Mouse (Mus musculus) layer of hippocampus, adult 8-10 months (tissue): ENCODE measurements around the gene Tgfbr3l. TPM values are rescaled to one million over a fixed set of nuclear protein-coding genes. Genes with fewer than 3 reads are reported as not detected.
"Not testable (repeated sequence)": the region's sequence is repeated elsewhere in the genome, so short reads cannot be mapped to it uniquely, and the experiment has no call there.

Experiments
- DNase-seq, 2 experiments: peaks; one replicate each; pipeline ENCODE4 v3.0.0; 2022; ENCODE audit warnings: low spot score in 2 of 2
- total RNA-seq, 4 experiments: library from RNA; stranded (reverse); gene quantifications; 2 replicates each; pipeline ENCODE4 v1.2.4; 2022

Tgfbr3l gene
- total RNA-seq, 4 experiments from 2014 or later, result 12.8 to 19.2 (median 16.5) TPM

DNA sequence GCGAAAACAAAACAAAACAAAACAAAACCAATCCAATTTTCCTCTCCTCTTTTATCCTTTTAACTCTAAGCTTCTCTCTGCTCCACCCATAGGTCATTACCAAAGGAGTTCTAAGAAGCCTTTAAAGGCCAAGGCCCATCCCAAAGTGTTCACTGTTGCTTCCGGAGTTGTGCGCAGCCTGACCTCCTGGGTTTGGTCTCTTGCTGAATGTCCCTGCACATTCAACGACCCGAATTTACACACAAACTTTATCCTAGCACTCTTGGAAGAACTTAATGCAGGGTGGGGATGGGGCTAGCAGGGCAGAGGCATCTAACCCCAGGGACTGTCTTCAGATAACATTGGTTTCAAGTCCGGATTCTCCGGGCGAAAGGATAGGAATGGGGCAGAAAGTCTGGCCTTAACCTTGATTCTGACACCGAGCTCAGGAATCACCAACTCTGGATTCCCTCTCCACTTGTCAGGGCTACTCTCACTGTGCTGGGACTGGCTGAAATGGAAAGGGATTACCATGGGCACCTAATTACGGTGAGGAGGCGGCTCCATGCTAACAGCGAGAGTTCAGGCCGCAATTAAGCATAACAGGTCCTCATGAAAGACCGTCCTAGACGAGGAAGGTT, 10.1 kb upstream of the Tgfbr3l start:
- peak in 1 of 2 experiments; percentile 25 for DNase-seq

DNA sequence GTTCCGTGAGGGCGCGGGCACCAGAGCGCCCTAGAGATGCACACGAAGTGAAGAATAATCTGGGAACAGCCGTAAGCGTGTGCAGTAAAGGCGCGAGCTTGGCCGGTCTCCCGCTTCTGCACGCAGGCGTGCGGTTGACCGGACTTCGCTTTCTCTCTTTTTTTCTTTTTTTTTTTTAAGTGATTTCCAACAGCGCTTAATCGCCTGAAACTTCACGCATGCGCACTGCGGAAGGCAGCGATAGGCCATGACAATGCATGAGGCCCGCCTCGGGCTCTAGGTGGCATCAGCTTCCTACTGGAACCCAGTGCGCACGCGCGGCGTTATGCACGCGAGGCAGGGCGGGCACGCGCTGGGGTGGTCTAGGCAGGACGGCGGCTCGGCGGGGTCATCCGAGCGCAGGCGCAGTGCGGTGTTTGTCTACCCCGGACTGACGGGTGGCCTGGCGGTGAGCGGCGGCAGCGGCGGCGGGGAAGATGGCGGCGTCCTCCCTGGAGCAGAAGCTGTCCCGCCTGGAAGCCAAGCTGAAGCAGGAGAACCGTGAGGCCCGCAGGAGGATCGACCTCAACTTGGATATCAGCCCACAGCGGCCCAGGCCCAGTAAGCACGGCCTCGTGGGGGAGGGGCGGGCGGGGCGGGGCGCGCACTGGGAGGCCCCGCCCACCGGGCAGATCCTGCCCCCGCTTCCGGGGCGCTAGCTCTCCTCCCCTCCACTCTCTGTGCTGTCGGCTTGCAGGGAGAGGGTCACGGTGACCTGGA, 9.4 kb upstream of the Tgfbr3l start, which contains the start of the genes Map2k7 and Gm49320:
Gene Map2k7 (plus strand): TSS at position 307 of the 759 bp plus-strand sequence.
Gene Gm49320 (plus strand): TSS at position 432 of the 759 bp plus-strand sequence.
- DNase-seq, result peak; percentile 100

DNA sequence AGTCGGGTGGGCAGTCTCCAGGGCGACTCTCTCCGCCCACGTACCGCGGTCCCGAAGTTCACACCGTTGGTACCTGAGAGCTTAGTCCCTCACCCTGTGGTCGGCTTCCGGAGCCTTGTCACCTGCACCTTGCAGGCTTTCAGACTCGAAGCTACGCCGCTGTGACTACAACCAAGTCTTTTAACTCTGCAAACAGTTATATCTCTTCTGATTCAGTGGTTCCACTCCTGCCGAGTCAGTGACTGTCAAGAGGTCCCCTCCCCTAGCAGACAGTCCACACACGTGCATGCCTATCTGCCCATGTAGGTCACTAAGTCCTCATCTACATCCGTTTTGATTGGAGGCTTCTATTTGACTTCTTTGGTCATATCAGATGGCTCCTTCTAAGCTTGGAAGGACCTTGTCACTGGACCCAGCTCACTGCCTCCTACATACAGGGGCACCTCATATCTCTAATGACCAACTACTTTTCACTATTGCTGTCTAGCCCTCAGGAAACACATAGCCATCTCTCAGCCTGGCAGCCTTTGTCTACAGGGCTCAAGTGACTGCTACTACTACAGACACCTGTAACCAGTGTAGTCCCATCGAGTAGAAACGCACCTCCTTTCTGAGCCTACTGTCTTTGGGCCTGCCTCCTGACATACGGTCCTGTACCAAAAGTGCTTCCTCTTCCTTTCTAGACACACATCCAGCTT, 8.7 kb upstream of the Tgfbr3l start:
- DNase-seq, result no peak

DNA sequence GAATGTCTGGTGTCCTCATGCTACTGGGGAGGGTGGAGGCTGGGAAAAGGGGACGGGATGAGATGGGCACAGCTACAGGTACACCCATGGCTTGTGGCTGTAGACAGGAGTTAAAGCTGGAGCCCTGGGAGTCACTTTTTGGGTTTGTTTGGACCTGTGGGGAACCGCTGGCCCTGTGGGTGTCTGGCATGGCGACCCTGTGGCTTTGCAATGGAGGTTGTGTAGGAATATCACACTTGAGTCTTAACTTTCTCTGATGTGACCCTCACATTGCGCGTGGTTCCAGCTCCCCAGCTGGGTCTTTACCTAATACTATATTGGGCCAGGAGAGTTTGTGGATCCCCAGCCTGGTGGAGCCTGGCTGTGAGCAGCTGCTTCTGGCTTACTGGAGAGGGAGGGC, 3.0 kb upstream of the Tgfbr3l start:
- no peak for DNase-seq

DNA sequence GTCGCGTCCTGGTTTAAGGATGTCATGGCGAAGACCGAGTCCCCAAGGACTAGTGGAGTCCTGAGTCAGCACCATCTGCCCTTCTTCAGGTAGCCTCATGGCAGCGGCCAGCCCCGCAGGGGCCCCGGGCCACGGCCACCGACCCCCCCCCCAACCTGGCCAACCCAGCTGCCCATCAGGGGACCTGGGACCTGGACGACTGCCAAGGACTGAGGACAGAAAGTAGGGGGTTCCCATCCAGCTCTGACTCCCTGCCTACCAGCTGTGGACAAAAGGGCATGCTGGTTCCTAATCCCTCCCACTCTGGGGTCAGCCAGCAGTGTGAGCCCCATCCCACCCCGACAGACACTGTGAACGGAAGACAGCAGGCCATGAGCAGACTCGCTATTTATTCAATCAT, 2.3 kb upstream of the Tgfbr3l start:
- no peak for DNase-seq

DNA sequence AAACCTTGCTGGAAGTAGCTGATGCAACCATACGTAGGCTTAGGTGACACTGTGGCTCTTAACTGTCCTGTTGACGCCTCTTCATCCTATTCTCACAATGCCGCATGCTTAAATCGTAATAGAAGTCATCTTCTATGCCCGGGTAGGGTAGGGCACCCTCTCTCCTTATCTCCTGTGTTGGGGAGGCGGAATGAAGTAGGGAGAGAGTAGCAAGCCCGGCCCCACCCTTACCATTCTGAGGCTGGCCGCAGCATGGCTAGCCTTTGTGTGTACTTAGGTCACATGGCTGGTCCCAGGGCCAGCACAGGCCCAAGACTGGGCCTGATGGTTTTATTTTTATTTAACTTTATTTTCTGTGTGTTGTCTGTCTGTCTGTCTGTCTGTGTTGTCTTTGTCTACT, 773 bp upstream of the Tgfbr3l start:
- DNase-seq, result no peak

DNA sequence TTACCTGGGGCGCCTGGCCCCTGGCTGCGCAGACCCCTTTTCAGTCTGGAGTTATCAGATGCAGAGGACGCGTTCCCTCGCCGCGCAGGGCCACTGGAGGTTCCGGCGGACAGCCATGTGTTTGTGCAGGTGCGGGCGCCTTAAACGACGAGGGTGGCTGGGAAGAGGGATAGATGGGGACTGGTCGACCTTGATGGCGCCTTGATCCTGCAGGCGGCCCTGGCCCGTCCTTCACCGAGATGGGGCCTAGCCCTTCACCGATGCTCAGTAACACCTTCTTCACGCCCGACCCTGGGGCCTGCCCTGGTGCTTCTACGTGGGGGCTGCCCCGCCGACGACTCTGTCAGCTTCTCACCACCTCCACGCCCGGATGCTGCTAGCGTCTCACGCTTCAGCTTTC, 1.2 kb downstream of the Tgfbr3l start:
- DNase-seq, result no peak

DNA sequence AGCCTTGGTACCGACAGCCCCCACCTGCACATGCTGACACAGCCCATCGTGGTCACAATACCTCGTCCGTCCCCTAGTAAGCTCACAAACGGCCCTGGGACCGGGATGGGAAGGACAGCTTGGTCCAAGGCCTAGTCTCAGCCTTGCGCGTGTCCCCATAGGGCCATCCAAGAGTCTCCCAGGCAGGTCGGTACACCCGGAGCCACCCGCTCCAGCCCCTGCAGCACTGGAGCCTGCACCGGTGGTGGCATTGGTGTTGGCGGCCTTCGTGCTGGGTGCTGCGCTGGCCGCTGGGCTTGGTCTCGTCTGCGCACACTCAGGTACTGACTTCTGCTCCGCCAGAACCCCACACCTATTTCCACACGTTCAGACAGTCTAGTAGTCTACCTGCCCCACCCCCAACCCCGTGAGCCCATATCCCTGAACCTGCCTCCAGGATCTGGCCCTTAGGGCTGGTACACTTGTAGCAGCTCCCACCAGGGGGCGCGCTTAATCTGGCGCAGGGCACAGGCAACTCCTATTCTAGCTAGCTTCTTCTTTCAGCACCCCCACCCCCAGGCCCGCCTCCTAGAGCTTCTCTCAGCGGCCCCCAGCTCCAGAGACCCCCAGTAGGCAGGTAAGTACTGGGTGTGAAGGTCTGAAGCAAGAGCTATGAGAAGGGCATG, 2.4 kb downstream of the Tgfbr3l start:
- DNase-seq, result peak; percentile 79 to 85

DNA sequence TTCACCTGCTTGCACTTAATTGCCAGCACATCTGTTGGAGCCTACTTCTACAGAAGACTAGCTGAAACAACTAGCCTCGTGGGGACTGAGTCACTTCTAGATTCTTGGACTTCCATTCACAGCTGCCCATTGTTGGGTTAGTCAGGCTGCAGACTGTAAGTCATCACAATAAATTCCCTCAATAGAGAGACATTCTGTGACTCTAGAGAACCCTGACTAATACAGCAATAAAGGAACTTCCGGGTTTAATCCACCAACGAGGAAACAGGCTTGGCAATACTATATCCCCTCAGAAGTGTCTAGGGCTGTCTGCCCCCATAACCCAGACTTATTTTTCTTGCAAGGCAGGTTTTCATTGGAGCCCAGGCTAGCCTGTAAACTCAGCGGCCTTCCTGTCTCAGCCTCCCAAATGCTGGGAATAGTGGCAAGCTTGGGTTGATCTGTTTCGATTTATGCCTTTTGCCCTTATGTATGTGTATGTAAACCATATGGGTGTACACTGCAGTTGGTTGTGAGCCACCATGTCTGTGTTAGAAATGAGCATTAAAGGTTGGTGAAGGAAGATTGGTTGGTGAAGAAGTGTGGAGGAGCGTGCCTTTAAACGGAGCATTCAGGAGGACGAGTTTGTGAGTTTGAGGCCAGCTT, 4.2 kb downstream of the Tgfbr3l start:
- DNase-seq, result no peak

DNA sequence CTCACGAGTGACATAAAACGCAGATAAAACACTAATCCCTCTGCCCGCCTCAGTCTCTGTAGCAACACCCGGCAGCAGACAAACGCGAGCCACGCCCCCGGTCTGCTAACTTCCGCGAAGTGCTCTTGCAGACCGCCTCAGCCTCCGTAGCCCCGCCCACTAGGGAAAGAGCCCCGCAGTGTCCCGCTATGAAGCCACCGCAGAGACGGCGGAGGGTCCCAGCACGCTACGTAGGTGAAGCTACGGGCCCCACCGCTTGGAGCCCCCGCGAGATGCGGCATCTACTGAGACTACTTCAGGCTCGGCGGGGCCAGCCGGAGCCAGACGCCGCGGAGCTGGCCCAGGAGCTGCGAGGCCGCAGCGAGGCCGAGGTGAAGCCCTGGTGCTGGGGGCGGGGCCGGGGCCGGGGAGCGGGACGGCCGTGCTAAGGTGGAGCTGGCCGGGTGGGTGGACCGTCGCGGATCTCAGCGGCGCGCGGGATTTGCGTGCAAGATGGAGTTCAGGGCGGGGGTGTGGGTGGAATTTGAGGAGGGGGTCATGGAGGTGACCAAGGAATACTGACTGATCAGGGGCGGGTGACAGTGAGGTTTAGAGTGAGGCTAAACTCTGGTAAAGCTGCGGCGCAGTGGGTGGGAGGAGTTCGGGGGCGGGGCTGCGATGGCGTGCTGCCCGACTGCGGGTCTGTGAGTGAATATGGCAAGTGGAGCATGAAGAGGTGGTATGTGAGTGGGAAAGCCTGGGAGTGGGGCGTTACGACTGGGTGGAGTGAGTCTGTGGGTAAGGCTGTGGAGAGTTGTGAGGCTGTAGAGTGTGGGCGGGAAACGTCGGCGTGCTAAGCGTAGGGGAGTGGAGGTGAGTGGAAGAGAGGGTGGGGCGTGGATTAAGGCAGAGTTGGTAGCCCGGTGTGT, 5.2 kb downstream of the Tgfbr3l start, which contains the start of gene Snapc2:
Gene Snapc2 (plus strand): TSS at position 147 of the 908 bp plus-strand sequence.
- peak; percentile 91 to 92 for DNase-seq

DNA sequence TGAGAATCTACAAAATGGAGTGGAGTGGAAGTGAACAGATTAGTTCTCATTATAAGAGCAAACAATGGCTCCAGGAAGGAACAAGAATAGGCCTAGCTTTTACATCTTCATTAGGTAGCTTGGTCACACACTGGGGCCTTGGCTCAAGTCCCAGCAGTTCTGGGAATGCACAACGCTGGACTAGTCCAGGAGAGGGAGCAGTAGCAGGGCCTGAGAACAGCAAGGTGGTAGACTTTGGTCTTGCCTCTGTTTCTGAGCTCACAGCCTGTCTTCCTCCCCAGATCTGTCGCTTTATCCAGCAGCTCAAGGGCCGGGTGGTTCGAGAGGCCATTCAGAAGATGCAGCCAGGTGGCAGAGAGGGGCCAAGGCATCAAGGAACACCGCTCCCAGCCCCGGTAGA, 6.0 kb downstream of the Tgfbr3l start:
- DNase-seq, result peak in 1 of 2 experiments; percentile 67

DNA sequence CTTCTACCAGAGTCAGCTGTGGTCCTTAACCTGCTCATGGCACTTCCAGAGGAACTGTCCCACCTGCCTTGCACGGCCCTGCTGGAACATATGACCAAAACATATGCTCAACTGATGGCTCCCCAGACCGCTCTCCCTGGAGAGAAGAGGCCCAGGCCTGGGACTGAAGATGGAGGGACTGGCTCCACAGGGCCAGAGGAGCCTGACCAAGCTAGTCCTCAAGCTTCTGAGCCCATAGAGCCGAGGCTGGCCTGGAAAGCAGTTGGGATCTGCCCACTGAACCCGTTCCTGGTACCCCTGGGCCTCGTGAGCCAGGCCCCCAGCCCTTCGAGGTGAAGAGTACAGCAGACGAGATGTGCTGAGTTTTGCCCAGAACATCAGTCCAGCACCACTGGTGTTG, 7.5 kb downstream of the Tgfbr3l start:
- DNase-seq, result not testable (repeated sequence)

DNA sequence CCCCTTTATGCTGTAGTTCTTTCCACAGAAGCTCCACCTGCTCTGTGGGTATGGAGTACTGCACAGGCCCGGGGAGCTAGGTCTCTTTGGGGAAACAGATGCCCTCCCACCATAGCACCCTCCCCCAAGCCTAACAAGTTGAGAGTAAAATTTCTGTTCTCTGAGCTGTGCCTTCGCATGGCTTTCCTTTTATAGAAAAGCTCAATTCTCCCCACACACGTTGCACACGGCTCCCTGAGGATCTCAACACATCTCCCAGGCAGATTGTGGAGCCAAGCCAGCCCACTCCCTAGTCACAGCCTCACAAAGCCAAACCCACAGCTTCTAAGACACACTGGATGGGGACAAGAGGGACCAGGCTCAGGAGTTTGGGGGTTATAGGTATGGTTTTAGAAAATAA, 8.9 kb downstream of the Tgfbr3l start:
- DNase-seq, result peak; percentile 89 to 90

DNA sequence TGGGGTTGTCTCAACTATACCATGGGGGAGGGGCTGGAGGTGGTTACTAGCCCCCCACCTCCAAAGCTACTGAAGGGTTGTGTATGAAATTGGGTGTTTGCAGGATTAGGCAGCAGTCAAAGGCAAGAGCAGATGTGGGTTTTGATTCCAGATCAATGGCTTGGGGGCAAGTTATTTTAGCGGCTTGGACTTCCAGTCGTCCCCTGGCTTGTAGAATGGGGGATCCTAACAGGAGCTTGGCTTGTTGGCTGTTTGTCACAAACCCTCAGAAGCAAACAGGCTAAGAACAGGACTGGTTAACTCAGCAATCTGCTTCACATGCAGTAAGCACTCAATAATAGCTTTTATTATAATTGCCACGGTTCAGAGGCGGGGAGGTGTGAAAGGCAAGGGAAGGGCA, 9.3 kb downstream of the Tgfbr3l start:
- DNase-seq, result peak in 1 of 2 experiments; percentile 25

DNA sequence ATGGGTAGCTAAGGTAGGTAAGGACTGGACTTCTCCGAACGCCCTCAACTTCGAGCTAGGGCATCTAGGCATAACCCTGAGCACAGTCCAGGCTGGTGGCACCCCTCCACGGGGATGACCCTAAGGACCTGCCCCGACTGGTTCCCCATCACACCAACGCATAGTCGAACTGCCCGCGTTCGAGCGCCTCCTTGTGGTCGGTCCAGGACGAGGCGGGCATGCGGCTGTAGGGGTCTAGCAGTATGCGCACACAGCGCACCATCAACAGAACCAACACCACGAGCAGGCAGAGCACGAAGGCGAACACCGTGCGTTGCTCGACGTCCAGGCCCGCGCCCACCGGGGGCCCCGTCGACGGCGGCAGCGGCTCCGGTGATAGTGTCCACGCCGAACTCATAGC, 10.2 kb downstream of the Tgfbr3l start:
- peak; percentile 83 for DNase-seq

DNA sequence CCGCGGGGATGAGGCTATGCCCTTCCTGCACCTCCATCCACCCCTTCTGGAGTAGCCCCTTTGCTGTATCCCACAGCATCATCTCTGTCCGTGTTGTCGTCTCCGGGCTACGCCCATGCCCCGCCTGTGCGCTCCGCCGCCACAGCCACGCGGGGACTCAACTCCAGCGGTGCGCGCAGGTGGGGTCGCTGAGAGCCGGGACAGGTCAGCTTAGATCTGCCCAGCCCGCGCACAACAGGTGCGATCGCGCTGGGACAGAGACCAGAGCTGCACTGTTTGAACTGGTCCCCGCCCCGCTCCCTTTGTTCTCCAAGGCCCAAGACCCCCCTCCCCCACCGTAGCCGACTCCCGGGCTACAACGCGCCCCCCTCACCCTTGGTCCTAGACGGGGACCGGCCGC, 10.7 kb downstream of the Tgfbr3l start:
- DNase-seq, result peak in 1 of 2 experiments; percentile 59

DNA sequence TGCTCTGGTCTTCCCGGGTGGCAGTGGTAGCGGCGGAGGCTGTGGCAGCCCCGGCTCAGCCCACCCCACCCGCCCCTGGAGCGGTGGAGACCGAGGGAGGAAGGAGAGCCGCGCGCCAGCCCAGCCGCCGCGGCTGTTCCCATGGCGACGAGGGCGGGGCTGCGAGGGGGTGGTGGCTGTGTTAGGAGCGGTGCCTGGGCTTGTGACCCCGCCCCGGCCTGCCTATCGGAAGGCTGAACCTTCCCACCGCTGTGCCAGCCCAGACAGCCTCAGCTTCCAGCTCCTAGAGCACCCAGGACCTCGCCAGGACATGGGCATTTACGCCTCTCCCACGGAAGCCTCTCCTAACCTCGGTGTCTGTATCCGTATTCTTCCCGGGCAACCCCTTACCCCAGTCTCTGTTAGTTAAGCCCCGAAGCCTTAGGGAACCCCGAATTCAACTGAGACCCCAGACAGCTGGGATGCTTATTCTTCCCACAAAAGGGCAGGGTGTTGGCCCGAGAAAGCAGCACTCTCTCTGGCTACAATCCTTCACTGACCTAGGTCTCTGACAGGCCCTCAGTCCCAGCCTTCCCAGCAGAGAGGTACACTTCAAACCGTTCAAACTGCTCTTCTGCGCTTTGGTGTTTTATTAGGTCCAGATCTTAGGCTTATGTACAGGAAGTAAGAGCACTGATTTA, 11.3 kb downstream of the Tgfbr3l start, which contains the start of gene Ctxn1:
Gene Ctxn1 (minus strand): TSS at position 150 of the 680 bp plus-strand sequence.
- peak; percentile 88 to 89 for DNase-seq

DNA sequence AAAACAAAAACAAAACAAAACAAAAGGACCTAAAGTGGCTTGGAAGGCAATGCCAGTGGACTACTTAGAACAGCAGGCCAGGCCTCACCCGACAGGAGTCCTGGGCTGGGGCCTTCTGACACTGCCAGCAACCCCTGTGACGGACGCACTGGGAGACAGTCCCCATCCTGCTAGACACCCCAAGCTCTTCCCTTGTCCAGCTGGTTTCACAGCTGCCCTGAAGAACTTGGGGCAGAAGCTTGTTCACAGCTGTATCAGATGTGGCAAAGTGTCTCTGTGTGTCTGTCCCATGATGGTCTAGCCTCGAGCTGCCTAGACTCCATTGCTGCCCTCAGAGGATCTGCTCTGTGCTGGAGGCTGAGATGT, 11.8 kb downstream of the Tgfbr3l start:
- no peak for DNase-seq

DNA sequence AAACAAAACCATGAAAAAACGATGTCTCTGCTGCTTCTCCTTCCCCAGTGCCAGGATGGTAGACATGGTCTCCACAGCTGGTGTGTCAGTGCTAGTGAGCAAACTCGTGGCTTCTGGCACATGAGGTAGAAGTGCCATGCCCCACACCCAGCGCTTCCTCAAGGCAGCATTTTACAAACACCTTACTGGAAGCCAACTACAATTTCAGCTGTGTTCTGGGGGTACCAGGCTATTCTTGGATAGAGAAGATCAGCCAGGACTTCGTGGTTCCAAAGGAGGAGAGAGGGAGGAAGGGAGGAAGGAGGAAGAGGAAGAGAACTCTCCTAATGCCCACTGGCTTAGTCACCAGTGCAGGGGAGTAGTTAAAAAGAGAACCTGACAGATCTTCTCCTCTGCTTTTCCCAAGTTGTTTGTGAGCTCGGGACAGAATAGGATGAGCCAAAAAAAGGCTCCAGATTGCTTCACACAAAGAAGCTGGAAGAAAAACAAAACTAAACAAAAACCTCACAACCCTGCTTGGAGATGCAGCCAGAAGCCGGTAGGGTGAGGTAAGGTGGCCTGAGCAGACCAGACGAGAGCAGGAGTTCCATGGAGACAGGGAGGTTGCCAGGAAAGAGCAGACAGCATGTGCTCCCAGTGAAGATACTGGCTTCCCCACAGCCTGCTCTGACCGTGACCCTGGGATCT, 15.2 kb downstream of the Tgfbr3l start:
- DNase-seq, result no peak
